Mouse (Mus musculus) left cerebral cortex, adult 2 months (tissue): ENCODE measurements at regions not wholly inside any gene's neighbourhood (a gene's known extent, or its start where the extent isn't known, plus 50 kb on each side); places are given as distances from the start of the nearest gene placed in this dataset.

Experiments used
- DNase-seq, 2 experiments: peaks; one replicate each; pipeline ENCODE4 v3.0.0; 2021 to 2022; ENCODE audit warnings: low spot score in 2 of 2, mixed read lengths in 1 of 2; ENCODE audit errors: extremely low spot score in 1 of 2
- H3K27ac ChIP-seq: fragments of 200-600 bp; 2 replicates; pipeline ENCODE4 v1.8.1; 2022
- H3K4me3 ChIP-seq: fragments of 200-600 bp; 2 replicates; pipeline ENCODE4 v1.8.1; 2022
- CTCF ChIP-seq: fragments of 200-600 bp; IDR thresholded peaks from 2 replicates; pipeline ENCODE4 v1.8.1; 2022; ENCODE audit warnings: antibody characterized with exemption, mild to moderate bottlenecking, moderate library complexity
- intact Hi-C: fragments of 180-260 bp; cut with DNase I; formaldehyde crosslinking; loops from one replicate; pipeline ENCODE4 v1.15.1; 2025

DNA sequence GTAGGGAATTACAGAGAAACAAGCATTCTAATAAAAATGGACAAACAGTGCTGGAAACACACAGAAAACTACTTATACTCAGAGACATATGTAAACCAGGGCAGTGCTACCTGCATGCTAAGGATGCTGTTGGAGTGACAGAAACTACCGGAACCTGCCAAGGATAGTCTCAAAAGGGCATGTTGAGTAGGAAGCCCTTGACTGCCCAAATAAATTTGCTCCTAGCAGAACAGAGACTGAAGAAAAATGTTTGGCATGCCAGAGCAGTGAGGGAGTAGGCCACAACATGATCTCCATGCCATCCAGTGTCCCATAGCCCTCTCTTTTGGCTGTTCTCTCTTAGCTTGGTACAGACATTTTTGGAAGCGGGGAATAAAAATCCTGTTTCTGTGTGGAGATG is 532.7 kb downstream of the Olfm4 start:
- H3K27ac ChIP-seq, result no peak overlapping the region
- TF ChIP-seq CTCF, result no peak
- no peak for DNase-seq
- H3K4me3 ChIP-seq, result no peak overlapping the region
- intact Hi-C loops, result no loop called here

DNA sequence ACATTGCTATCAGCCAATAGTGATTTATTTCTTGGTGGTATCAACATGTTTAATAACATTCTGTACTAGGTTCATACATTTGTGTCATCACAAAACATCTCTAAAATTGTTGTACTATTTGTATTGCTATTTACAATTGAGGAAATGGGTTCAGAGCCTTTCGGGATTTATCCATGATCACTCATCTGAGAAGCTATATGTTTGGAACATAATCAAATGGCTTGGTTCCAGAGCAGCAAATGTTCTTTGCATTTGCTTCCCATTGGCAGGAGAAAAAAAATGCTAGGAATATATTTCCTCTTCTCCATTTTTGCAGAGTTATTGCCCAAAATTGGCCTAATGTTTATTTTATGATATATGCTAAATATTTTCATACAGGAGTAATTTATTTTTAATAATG is 537.3 kb downstream of the Olfm4 start:
- Histone ChIP-seq H3K4me3 (no peak overlapping the region), H3K27ac (no peak overlapping the region)
- no peak for DNase-seq
- intact Hi-C loops, result no loop called here
- TF ChIP-seq CTCF, result no peak

DNA sequence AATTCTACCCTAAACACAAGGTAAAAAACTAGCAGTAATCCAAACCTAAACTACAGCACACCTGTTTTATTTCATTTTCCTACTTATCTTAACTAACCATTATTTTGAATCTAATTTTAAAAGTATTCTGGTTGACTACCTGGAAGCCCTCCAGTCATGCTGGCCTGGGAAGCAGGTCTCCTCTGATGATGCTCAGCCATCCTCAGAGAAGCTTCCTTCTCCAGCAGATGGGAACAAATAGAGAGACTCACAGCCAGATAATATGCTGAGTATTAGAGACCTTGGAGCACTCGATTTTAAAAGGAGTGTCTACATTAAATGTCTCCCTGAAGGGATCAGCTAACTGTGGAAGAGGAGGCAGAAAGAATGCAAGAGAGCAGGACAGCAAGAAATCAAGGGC is 537.8 kb downstream of the Olfm4 start:
- intact Hi-C loops, result no loop called here
- DNase-seq, result no peak
- TF ChIP-seq CTCF, result no peak
- Histone ChIP-seq H3K27ac (no peak overlapping the region), H3K4me3 (no peak overlapping the region)

DNA sequence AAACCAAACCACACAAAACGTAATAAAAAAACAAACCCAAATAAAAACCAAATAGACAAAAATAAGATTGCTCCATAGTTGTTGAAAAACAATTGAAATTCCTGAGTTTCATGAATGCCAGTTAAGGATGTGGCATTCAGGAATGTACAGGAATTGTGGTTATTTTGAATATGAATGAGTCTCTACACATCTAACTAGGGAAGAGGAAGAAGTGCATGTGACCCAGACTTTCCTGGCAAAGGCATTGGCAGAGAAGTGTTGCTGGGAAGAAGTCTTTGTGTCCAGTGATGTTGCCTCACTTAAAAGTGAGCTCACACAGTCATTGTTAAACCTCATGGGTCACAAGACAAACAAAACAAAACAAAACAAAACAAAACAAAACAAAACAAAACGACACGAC is 538.7 kb downstream of the Olfm4 start:
- Histone ChIP-seq H3K27ac (no peak overlapping the region), H3K4me3 (no peak overlapping the region)
- no peak for TF ChIP-seq CTCF
- no peak for DNase-seq
- intact Hi-C loops, result no loop called here

DNA sequence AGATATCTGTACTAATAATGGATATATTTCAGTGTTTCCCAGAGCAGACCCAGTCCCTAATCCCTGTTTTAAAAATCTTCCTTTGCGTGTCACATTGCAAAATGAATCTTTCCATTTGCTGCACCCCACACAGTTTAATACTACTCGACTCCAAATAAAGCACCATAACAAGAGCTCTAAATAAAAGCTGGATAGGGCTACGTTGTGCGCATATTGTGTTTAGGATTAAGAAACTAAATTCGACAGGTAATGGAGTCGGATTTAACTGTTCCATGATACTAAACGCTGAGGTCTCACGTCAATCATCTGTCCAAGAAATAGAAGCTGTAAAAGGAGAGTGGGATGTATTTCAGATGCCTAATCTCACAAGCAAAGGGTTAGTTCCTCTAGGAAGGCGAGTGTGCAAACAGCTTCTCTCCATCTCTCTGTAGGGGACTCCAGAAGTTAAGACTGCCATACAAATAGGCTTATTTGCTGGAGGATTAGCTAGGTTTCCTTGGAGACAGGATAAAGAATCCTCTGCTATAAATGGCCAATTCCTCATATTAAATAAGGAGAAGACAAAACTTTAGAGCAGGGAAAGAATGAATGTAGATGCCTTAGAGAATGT is 544.6 kb downstream of the Olfm4 start:
- intact Hi-C loops, result no loop called here

DNA sequence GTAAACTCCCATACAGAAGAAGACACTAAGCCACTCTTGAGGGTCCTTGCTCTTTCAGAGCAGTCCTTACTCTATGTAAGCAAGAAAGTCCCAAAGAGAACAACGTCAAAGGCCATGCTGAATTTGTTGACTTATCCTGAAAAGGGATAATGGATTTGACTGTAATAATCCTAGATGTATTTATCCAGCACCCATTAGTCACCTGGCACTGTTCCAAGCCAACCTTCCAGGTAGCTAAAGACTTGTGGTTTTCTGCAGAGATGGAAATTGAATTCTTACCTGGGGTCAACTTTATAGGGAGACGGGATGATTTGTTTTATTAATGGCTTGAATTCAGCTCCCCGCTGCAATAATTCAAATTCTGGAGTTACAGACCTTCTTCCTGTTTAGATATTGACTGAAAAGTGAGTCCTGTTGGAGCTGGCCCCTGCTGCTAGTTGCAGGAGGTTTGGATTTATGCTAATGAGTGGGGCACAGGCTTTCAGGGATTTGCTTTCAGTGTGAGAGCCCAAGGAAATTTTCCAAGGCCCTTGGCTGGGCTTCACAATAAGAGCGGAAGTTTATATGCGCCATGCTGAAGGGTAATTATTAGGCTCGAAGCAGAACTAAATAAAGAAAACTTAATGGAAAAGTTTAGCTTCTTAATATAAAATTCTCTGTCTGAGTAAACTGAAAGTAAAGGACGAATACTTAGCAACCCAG is 552.3 kb downstream of the Olfm4 start:
- no peak overlapping the region for H3K27ac ChIP-seq
- H3K4me3 ChIP-seq, result no peak overlapping the region
- intact Hi-C loops, result no loop called here
- no peak for DNase-seq
- TF ChIP-seq CTCF, result no peak

More for the DNA sequence above, 544.6 kb downstream of the Olfm4 start:
- TF ChIP-seq CTCF, result no peak
- no peak overlapping the region for H3K27ac ChIP-seq
- no peak for DNase-seq
- no peak overlapping the region for H3K4me3 ChIP-seq

DNA sequence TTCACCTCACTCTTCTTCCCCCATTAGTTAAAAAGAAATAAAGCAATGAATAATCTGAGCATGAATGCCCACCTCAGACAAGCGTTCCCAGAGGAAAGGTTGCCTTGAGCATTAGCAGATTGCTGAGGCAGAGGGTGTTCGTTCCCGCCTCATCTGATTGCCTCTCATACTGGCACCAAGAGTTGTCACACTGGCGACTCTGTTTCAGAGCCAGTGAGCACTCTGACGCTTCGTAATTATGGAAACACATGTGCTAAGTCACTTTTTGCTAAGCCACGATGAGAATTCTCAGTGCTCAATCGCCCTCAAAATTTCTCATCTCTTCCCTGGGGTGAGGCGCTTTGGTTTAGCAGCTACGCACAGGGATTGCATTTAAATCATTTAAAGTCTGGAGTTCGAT is 576.1 kb downstream of the Olfm4 start:
- H3K4me3 ChIP-seq, result no peak overlapping the region
- TF ChIP-seq CTCF, result no peak
- H3K27ac ChIP-seq, result no peak overlapping the region
- intact Hi-C loops, result no loop called here
- DNase-seq, result no peak
